Mouse (Mus musculus) hindbrain, embryonic 10.5 days (tissue): ENCODE data around the gene Fam187a. TPM values are rescaled to one million over a fixed set of nuclear protein-coding genes. Genes with fewer than 3 reads are reported as not detected.

Experiments
- polyA plus RNA-seq: library from polyadenylated mRNA; unstranded; fragments of >200 nt; fragmentation: Nextera tagmentation; extraction: Ambion mirVana; gene quantifications from 2 replicates; pipeline ENCODE4 v1.2.1, GENCODE M21; 2016

The Fam187a gene
- polyA plus RNA-seq, 1 experiment from 2014 or later, result not detected

Other genes with a start within 250 kb of the Fam187a start
- 0.17 and 0.57 TPM in 2 replicates for gene Meioc, start 221.5 kb upstream of the Fam187a start, polyA plus RNA-seq
- 40.7 and 53.2 TPM in 2 replicates for gene Ccdc43, start 187.4 kb upstream of the Fam187a start, polyA plus RNA-seq
- gene Adam11, start 123.7 kb upstream of the Fam187a start, polyA plus RNA-seq, result 14.6 and 22.6 TPM in 2 replicates
- 71.1 and 81.3 TPM in 2 replicates for gene Gjc1, start 65.5 kb upstream of the Fam187a start, polyA plus RNA-seq
- gene Higd1b, start 49.3 kb upstream of the Fam187a start, polyA plus RNA-seq, result not detected in 2 replicates
- 290 and 328 TPM in 2 replicates for gene Eftud2, start 4.2 kb upstream of the Fam187a start, polyA plus RNA-seq
- gene Ccdc103, start 4.0 kb upstream of the Fam187a start, polyA plus RNA-seq, result 1.9 and 2.2 TPM in 2 replicates
- 0.17 TPM in 1 of 2 replicates, not detected in the other for gene Gfap, start 15.7 kb downstream of the Fam187a start, polyA plus RNA-seq
- 11.6 and 12.2 TPM in 2 replicates for gene Kif18b, start 40.0 kb downstream of the Fam187a start, polyA plus RNA-seq
- gene C1ql1, start 61.5 kb downstream of the Fam187a start, polyA plus RNA-seq, result 4.4 and 11.5 TPM in 2 replicates
- 47.1 and 55.6 TPM in 2 replicates for gene Nmt1, start 143.0 kb downstream of the Fam187a start, polyA plus RNA-seq
- 272 and 276 TPM in 2 replicates for gene Dcakd, start 143.2 kb downstream of the Fam187a start, polyA plus RNA-seq
- 1.6 and 1.9 TPM in 2 replicates for gene Plcd3, start 216.5 kb downstream of the Fam187a start, polyA plus RNA-seq
- 7.7 and 8.3 TPM in 2 replicates for gene Acbd4, start 216.5 kb downstream of the Fam187a start, polyA plus RNA-seq
- gene Hexim1, start 231.1 kb downstream of the Fam187a start, polyA plus RNA-seq, result 1.7 and 2.3 TPM in 2 replicates
- 7.7 and 8.9 TPM in 2 replicates for gene Hexim2, start 247.3 kb downstream of the Fam187a start, polyA plus RNA-seq